Mouse (Mus musculus) hindbrain, embryonic 12.5 days (tissue): ENCODE results near the gene Wrap73. TPM values are rescaled to one million over a fixed set of nuclear protein-coding genes. Genes with fewer than 3 reads are reported as not detected.

Experiments
- ATAC-seq: fragments of 200-750 bp; cut with Nextera tagmentation; 2 replicates; pipeline ENCODE4 v1.8.0; 2017; ENCODE audit warnings: moderate TSS enrichment; ENCODE audit not compliant: low FRiP score
- H3K27ac ChIP-seq: fragments of 300-500 bp; sonication (generic); 2 replicates; pipeline ENCODE4 v1.5.1; 2016; ENCODE audit warnings: mild to moderate bottlenecking
- H3K27me3 ChIP-seq: fragments of 300-500 bp; sonication (generic); 2 replicates; pipeline ENCODE4 v1.6.1; 2016; ENCODE audit warnings: mild to moderate bottlenecking
- H3K36me3 ChIP-seq: fragments of 300-500 bp; sonication (generic); 2 replicates; pipeline ENCODE4 v1.6.1; 2016; ENCODE audit warnings: mild to moderate bottlenecking
- H3K4me1 ChIP-seq: fragments of 300-500 bp; sonication (generic); 2 replicates; pipeline ENCODE4 v1.6.1; 2016
- H3K4me2 ChIP-seq: fragments of 300-500 bp; sonication (generic); replicated peaks from 2 replicates; pipeline ENCODE4 v1.6.1; 2016; ENCODE audit warnings: mild to moderate bottlenecking
- H3K4me3 ChIP-seq: fragments of 300-500 bp; sonication (generic); 2 replicates; pipeline ENCODE4 v1.5.1; 2016; ENCODE audit warnings: mild to moderate bottlenecking
- H3K9ac ChIP-seq: fragments of 300-500 bp; sonication (generic); 2 replicates; pipeline ENCODE4 v1.6.1; 2016; ENCODE audit warnings: mild to moderate bottlenecking, moderate library complexity
- H3K9me3 ChIP-seq: fragments of 300-500 bp; sonication (generic); replicated peaks from 2 replicates; pipeline ENCODE4 v1.6.1; 2016; ENCODE audit warnings: mild to moderate bottlenecking
- WGBS: fragments of 180-500 bp; shearing (Covaris S2); methylation state at CpG from one replicate; pipeline ENCODE4 v1.1.7; 2016; 5-methylcytosine and 5-hydroxymethylcytosine counted together
- polyA plus RNA-seq: library from polyadenylated mRNA; unstranded; fragments of >200 nt; fragmentation: Nextera tagmentation; extraction: Ambion mirVana; gene quantifications from 2 replicates; pipeline ENCODE4 v1.2.1, GENCODE M21; 2016

The Wrap73 gene
- polyA plus RNA-seq, 1 experiment from 2014 or later = 42.9 TPM

- Histone ChIP-seq H3K9ac (no peak overlapping the region), H3K4me3 (no peak overlapping the region), H3K9me3 (0 out of 2 replicates have a peak, but pooled peaks cover 5% of the 10 kb centered on the region), H3K36me3 (no peaks in the 10 kb centered on the region), H3K4me2 (peak overlapping the region; percentile 13; the same call in 1 of the 2 replicates), H3K4me1 (peaks cover 35% of the 10 kb centered on the region), H3K27ac (peak overlapping the region; percentile 76), H3K27me3 (no peaks in the 10 kb centered on the region)
- WGBS = 7% methylated on average over 7 of the region's 7 CpGs
- peak; percentile 57; the same call in 1 of the 2 replicates for ATAC-seq
Observed at GRCm38 (mm10) chr4:154198377-154198961, 56.3 kb downstream of the Wrap73 start.

- Histone ChIP-seq H3K27ac (no peak overlapping the region), H3K9ac (no peak overlapping the region), H3K27me3 (no peaks in the 10 kb centered on the region), H3K4me2 (no peak overlapping the region), H3K4me1 (peaks cover 35% of the 10 kb centered on the region), H3K36me3 (no peaks in the 10 kb centered on the region), H3K9me3 (no peaks in the 10 kb centered on the region), H3K4me3 (no peak overlapping the region)
- 50% methylated on average over 5 of the region's 5 CpGs for WGBS
- no peak for ATAC-seq
Observed at GRCm38 (mm10) chr4:154201511-154201910, 59.3 kb downstream of the Wrap73 start.

GRCm38 (mm10) chr4:154204532-154204931 lies 62.4 kb downstream of the Wrap73 start:
- no peak for ATAC-seq
- Histone ChIP-seq H3K4me1 (peaks cover 5% of the 10 kb centered on the region), H3K27ac (no peak overlapping the region), H3K36me3 (no peaks in the 10 kb centered on the region), H3K27me3 (no peaks in the 10 kb centered on the region), H3K4me3 (no peak overlapping the region), H3K9me3 (no peaks in the 10 kb centered on the region), H3K4me2 (no peak overlapping the region), H3K9ac (no peak overlapping the region)
- 76% methylated on average over 7 of the region's 7 CpGs for WGBS

GRCm38 (mm10) chr4:154205392-154205791 lies 63.2 kb downstream of the Wrap73 start:
- no peak overlapping the region for H3K27ac ChIP-seq
- H3K9ac ChIP-seq = no peak overlapping the region
- H3K36me3 ChIP-seq = no peaks in the 10 kb centered on the region
- ATAC-seq = no peak
- H3K4me1 ChIP-seq = peaks cover 11% of the 10 kb centered on the region
- H3K27me3 ChIP-seq = no peaks in the 10 kb centered on the region
- WGBS = 77% methylated on average over 5 of the region's 5 CpGs
- H3K4me2 ChIP-seq = no peak overlapping the region
- H3K4me3 ChIP-seq = no peak overlapping the region
- H3K9me3 ChIP-seq = no peaks in the 10 kb centered on the region

- Histone ChIP-seq H3K27ac (no peak overlapping the region), H3K4me3 (no peak overlapping the region), H3K9ac (no peak overlapping the region), H3K9me3 (no peaks in the 10 kb centered on the region), H3K36me3 (no peaks in the 10 kb centered on the region), H3K4me1 (peaks cover 17% of the 10 kb centered on the region), H3K27me3 (no peaks in the 10 kb centered on the region), H3K4me2 (no peak overlapping the region)
- peak; percentile 24; the same call in 1 of the 2 replicates for ATAC-seq
- WGBS = 15% methylated on average over 5 of the region's 5 CpGs
Observed at GRCm38 (mm10) chr4:154207261-154207660, 65.1 kb downstream of the Wrap73 start.

GRCm38 (mm10) chr4:154209054-154209453 lies 66.9 kb downstream of the Wrap73 start:
- ATAC-seq = no peak

GRCm38 (mm10) chr4:154209825-154210224 lies 67.7 kb downstream of the Wrap73 start:
- no peak overlapping the region for H3K4me3 ChIP-seq
- H3K4me2 ChIP-seq = no peak overlapping the region
- H3K4me1 ChIP-seq = peaks cover 22% of the 10 kb centered on the region
- 19% methylated on average over 3 of the region's 3 CpGs for WGBS
- H3K27me3 ChIP-seq = no peaks in the 10 kb centered on the region
- no peak overlapping the region for H3K9ac ChIP-seq
- no peaks in the 10 kb centered on the region for H3K9me3 ChIP-seq
- 0 out of 2 replicates have a peak overlapping the region, but pooled peaks have one; percentile 1 for H3K27ac ChIP-seq
- ATAC-seq = no peak
- no peaks in the 10 kb centered on the region for H3K36me3 ChIP-seq

More at GRCm38 (mm10) chr4:154209054-154209453, 66.9 kb downstream of the Wrap73 start:
- H3K4me1 ChIP-seq = peaks cover 22% of the 10 kb centered on the region
- no peak overlapping the region for H3K27ac ChIP-seq
- WGBS = 76% methylated on average over 6 of the region's 6 CpGs
- no peak overlapping the region for H3K4me3 ChIP-seq
- no peak overlapping the region for H3K4me2 ChIP-seq
- no peaks in the 10 kb centered on the region for H3K9me3 ChIP-seq
- no peaks in the 10 kb centered on the region for H3K27me3 ChIP-seq
- H3K9ac ChIP-seq = no peak overlapping the region
- H3K36me3 ChIP-seq = no peaks in the 10 kb centered on the region

- ATAC-seq = no peak
- no peak overlapping the region for H3K27ac ChIP-seq
- WGBS = 82% methylated on average over 13 of the region's 13 CpGs
- H3K4me2 ChIP-seq = no peak overlapping the region
- H3K27me3 ChIP-seq = no peaks in the 10 kb centered on the region
- no peaks in the 10 kb centered on the region for H3K36me3 ChIP-seq
- H3K9ac ChIP-seq = no peak overlapping the region; the same call in 1 of the 2 replicates
- H3K4me3 ChIP-seq = no peak overlapping the region
- peaks cover 22% of the 10 kb centered on the region for H3K4me1 ChIP-seq
- no peaks in the 10 kb centered on the region for H3K9me3 ChIP-seq
Observed at GRCm38 (mm10) chr4:154211459-154211858, 69.3 kb downstream of the Wrap73 start.

GRCm38 (mm10) chr4:154213586-154213985 lies 71.4 kb downstream of the Wrap73 start:
- no peak overlapping the region for H3K4me3 ChIP-seq
- H3K27me3 ChIP-seq = no peaks in the 10 kb centered on the region
- H3K9ac ChIP-seq = no peak overlapping the region
- no peak overlapping the region for H3K27ac ChIP-seq
- H3K4me2 ChIP-seq = no peak overlapping the region
- ATAC-seq = no peak
- peaks cover 22% of the 10 kb centered on the region for H3K4me1 ChIP-seq
- H3K9me3 ChIP-seq = no peaks in the 10 kb centered on the region
- no peaks in the 10 kb centered on the region for H3K36me3 ChIP-seq
- WGBS = 72% methylated on average over 7 of the region's 7 CpGs

- WGBS = 11% methylated on average over 5 of the region's 5 CpGs
- H3K27me3 ChIP-seq = no peaks in the 10 kb centered on the region
- ATAC-seq = no peak
- H3K9me3 ChIP-seq = no peaks in the 10 kb centered on the region
- peaks cover 22% of the 10 kb centered on the region for H3K4me1 ChIP-seq
- no peak overlapping the region for H3K4me2 ChIP-seq
- no peak overlapping the region for H3K4me3 ChIP-seq
- no peak overlapping the region for H3K9ac ChIP-seq
- no peaks in the 10 kb centered on the region for H3K36me3 ChIP-seq
- H3K27ac ChIP-seq = no peak overlapping the region
Observed at GRCm38 (mm10) chr4:154214075-154214474, 71.9 kb downstream of the Wrap73 start.

Other genes with a start within 250 kb of the Wrap73 start
- 76.2 and 86.1 TPM in 2 replicates for gene A430005L14Rik, start 185.1 kb upstream of the Wrap73 start, polyA plus RNA-seq
- 9.8 and 10.9 TPM in 2 replicates for gene Dffb, start 167.2 kb upstream of the Wrap73 start, polyA plus RNA-seq
- 21.0 and 23.0 TPM in 2 replicates for gene Cep104, start 167.2 kb upstream of the Wrap73 start, polyA plus RNA-seq
- 36.4 and 38.1 TPM in 2 replicates for gene Lrrc47, start 130.6 kb upstream of the Wrap73 start, polyA plus RNA-seq
- 5.9 and 6.0 TPM in 2 replicates for gene Smim1, start 116.1 kb upstream of the Wrap73 start, polyA plus RNA-seq
- gene Ccdc27, start 99.7 kb upstream of the Wrap73 start, polyA plus RNA-seq = not detected in 2 replicates
- 1.7 and 2.4 TPM in 2 replicates for gene Trp73, start 2.2 kb upstream of the Wrap73 start, polyA plus RNA-seq
- gene Tprgl, start 18.3 kb downstream of the Wrap73 start, polyA plus RNA-seq = 154 and 159 TPM in 2 replicates
- 38.6 and 43.7 TPM in 2 replicates for gene Megf6, start 28.4 kb downstream of the Wrap73 start, polyA plus RNA-seq
- 3.0 and 4.1 TPM in 2 replicates for gene Arhgef16, start 159.3 kb downstream of the Wrap73 start, polyA plus RNA-seq
- not detected in 2 replicates for gene B230104I21Rik, start 193.8 kb downstream of the Wrap73 start, polyA plus RNA-seq